Mouse (Mus musculus) thymus, adult 2 months (tissue): ENCODE results near the gene Fbxl16.

Experiments used
- CTCF ChIP-seq: fragments of 200-500 bp; IDR thresholded peaks from 2 replicates; pipeline ENCODE4 v1.5.1; 2012; ENCODE audit warnings: mild to moderate bottlenecking, control low read depth, low read length, moderate library complexity, borderline replicate concordance; ENCODE audit not compliant: control insufficient read depth, poor library complexity, insufficient read depth; ENCODE audit errors: extremely low read depth
- POLR2A ChIP-seq: fragments of 200-500 bp; IDR thresholded peaks from 2 replicates; pipeline ENCODE4 v1.6.1; 2012; ENCODE audit warnings: mild to moderate bottlenecking, low read length, control low read depth, moderate library complexity; ENCODE audit not compliant: control insufficient read depth, poor library complexity, insufficient read depth; ENCODE audit errors: extremely low read depth

DNA sequence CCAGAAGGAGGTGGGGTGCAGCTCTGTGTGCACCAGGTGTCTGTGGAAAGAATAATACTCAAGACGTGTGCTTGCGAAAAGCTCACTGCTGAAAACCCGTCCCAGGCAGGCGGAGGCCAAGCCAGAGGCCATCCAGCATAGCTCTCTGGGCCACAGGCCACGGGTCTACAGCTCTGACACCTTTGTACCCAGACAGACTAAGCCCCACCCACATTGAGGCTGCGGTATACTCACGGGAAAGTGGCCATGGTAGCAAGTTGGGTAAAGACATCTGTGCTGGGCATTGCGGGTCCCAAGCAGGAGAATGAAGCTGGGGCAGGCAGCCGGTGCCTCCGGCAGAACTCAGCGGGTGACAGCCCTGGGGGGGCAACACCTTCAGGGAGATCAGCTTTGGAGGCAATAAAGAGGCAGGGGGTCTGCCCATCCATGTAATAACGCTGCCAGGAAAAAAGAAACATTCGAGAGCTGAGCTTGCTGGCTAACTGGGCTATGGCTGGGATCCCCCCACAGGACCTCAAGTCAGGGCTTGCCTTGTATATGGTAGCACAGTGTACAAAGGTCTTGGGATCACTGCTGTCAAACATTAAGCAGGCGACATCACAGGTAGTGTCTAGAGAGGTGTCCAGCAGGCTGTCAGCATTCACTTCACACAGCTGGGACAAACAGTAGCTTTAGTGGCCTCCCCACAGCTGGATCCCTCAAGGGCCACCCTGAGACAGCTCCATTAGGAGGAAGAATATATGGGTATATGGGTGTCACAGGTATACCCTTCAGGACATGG lies 30.8 kb downstream of the Fbxl16 start:
- TF ChIP-seq CTCF = no peak
- no peak for TF ChIP-seq POLR2A
